Mouse (Mus musculus): Measurements from ENCODE around the gene Fam189a1. TPM values are rescaled to one million over a fixed set of nuclear protein-coding genes. Genes with fewer than 3 reads are reported as not detected.

Fam189a1 gene
- polyA plus RNA-seq, 1 experiment from 2014 or later: 0.45 TPM

GRCm38 (mm10) chr7:64873266-64873665 lies 283.1 kb downstream of the Fam189a1 start:
- DNase-seq (ENCODE audit: low spot score): no peak
- H3K4me1 ChIP-seq: peaks cover 11% of the 10 kb centered on the region; the same call in 1 of the 2 replicates
- H3K27me3 ChIP-seq (ENCODE audit: insufficient read depth, poor library complexity, severe bottlenecking): no peaks in the 10 kb centered on the region
- no peaks in the 10 kb centered on the region for H3K36me3 ChIP-seq
- H3K9me3 ChIP-seq: no peaks in the 10 kb centered on the region
- H3K27ac ChIP-seq: peak overlapping the region; percentile 97
- WGBS: 45% methylated on average over 11 of the region's 11 CpGs
- peak overlapping the region; percentile 92 for H3K4me3 ChIP-seq

- Histone ChIP-seq H3K4me3 (peak within 1 kb of the TSS; percentile 92), H3K27me3 (ENCODE audit: insufficient read depth, poor library complexity, severe bottlenecking) (no peaks in the 10 kb centered on the region), H3K4me1 (peaks cover 11% of the 10 kb centered on the region; the same call in 1 of the 2 replicates), H3K9me3 (no peaks in the 10 kb centered on the region), H3K36me3 (no peaks in the 10 kb centered on the region), H3K27ac (peak within 1 kb of the TSS; percentile 97)
- 0% methylated on average over 57 of the region's 57 CpGs for WGBS
- peak; percentile 96 for DNase-seq (ENCODE audit: low spot score)
Observed at GRCm38 (mm10) chr7:64872743-64873241, 283.6 kb downstream of the Fam189a1 start, which contains the start of gene Nsmce3. TSS of gene Nsmce3 (minus strand) at chr7:64872997.

- Histone ChIP-seq H3K27me3 (ENCODE audit: insufficient read depth, poor library complexity, severe bottlenecking) (no peaks in the 10 kb centered on the region), H3K4me3 (peak overlapping the region; percentile 92), H3K27ac (peak overlapping the region; percentile 97), H3K9me3 (no peaks in the 10 kb centered on the region), H3K4me1 (peaks cover 11% of the 10 kb centered on the region; the same call in 1 of the 2 replicates), H3K36me3 (no peaks in the 10 kb centered on the region)
- DNase-seq (ENCODE audit: low spot score): no peak
- 2% methylated on average over 33 of the region's 33 CpGs for WGBS
Observed at GRCm38 (mm10) chr7:64871987-64872742, 284.2 kb downstream of the Fam189a1 start.

- no peak overlapping the region for H3K4me3 ChIP-seq
- no peak for DNase-seq (ENCODE audit: low spot score)
- H3K27me3 ChIP-seq (ENCODE audit: insufficient read depth, poor library complexity, severe bottlenecking): no peaks in the 10 kb centered on the region
- H3K27ac ChIP-seq: no peak overlapping the region
- no peaks in the 10 kb centered on the region for H3K36me3 ChIP-seq
- 79% methylated on average over 6 of the region's 6 CpGs for WGBS
- no peaks in the 10 kb centered on the region for H3K9me3 ChIP-seq
- H3K4me1 ChIP-seq: peaks cover 11% of the 10 kb centered on the region; the same call in 1 of the 2 replicates
Observed at GRCm38 (mm10) chr7:64869549-64870065, 286.8 kb downstream of the Fam189a1 start.

GRCm38 (mm10) chr7:64863538-64863937 lies 292.8 kb downstream of the Fam189a1 start:
- Histone ChIP-seq H3K4me3 (no peak overlapping the region), H3K27me3 (ENCODE audit: insufficient read depth, poor library complexity, severe bottlenecking) (no peaks in the 10 kb centered on the region), H3K4me1 (no peaks in the 10 kb centered on the region), H3K27ac (no peak overlapping the region), H3K9me3 (no peaks in the 10 kb centered on the region), H3K36me3 (no peaks in the 10 kb centered on the region)
- DNase-seq (ENCODE audit: low spot score): no peak
- WGBS: 76% methylated on average over 3 of the region's 3 CpGs

GRCm38 (mm10) chr7:64862978-64863377 lies 293.4 kb downstream of the Fam189a1 start:
- Histone ChIP-seq H3K27ac (no peak overlapping the region), H3K4me3 (no peak overlapping the region), H3K36me3 (no peaks in the 10 kb centered on the region), H3K27me3 (ENCODE audit: insufficient read depth, poor library complexity, severe bottlenecking) (no peaks in the 10 kb centered on the region), H3K9me3 (no peaks in the 10 kb centered on the region), H3K4me1 (no peaks in the 10 kb centered on the region)
- WGBS: 80% methylated on average over 3 of the region's 3 CpGs
- DNase-seq (ENCODE audit: low spot score): no peak

GRCm38 (mm10) chr7:64856526-64857082 lies 299.8 kb downstream of the Fam189a1 start:
- 76% methylated on average over 12 of the region's 12 CpGs for WGBS
- H3K36me3 ChIP-seq: no peaks in the 10 kb centered on the region
- no peaks in the 10 kb centered on the region for H3K27me3 ChIP-seq (ENCODE audit: insufficient read depth, poor library complexity, severe bottlenecking)
- no peak for DNase-seq (ENCODE audit: low spot score)
- H3K27ac ChIP-seq: no peak overlapping the region
- H3K9me3 ChIP-seq: no peaks in the 10 kb centered on the region
- H3K4me1 ChIP-seq: no peaks in the 10 kb centered on the region
- H3K4me3 ChIP-seq: no peak overlapping the region

GRCm38 (mm10) chr7:64855976-64856375 lies 300.4 kb downstream of the Fam189a1 start:
- Histone ChIP-seq H3K27ac (no peak overlapping the region), H3K4me1 (no peaks in the 10 kb centered on the region), H3K9me3 (no peaks in the 10 kb centered on the region), H3K4me3 (no peak overlapping the region), H3K27me3 (ENCODE audit: insufficient read depth, poor library complexity, severe bottlenecking) (no peaks in the 10 kb centered on the region), H3K36me3 (no peaks in the 10 kb centered on the region)
- WGBS: 74% methylated on average over 15 of the region's 15 CpGs
- no peak for DNase-seq (ENCODE audit: low spot score)

GRCm38 (mm10) chr7:64855389-64855927 lies 300.9 kb downstream of the Fam189a1 start:
- H3K36me3 ChIP-seq: no peaks in the 10 kb centered on the region
- no peaks in the 10 kb centered on the region for H3K4me1 ChIP-seq
- no peaks in the 10 kb centered on the region for H3K27me3 ChIP-seq (ENCODE audit: insufficient read depth, poor library complexity, severe bottlenecking)
- H3K9me3 ChIP-seq: no peaks in the 10 kb centered on the region
- no peak for DNase-seq (ENCODE audit: low spot score)
- H3K27ac ChIP-seq: no peak overlapping the region
- 86% methylated on average over 6 of the region's 10 CpGs for WGBS
- no peak overlapping the region for H3K4me3 ChIP-seq

GRCm38 (mm10) chr7:64850791-64851190 lies 305.6 kb downstream of the Fam189a1 start:
- 26% methylated on average over 3 of the region's 3 CpGs for WGBS
- Histone ChIP-seq H3K4me1 (no peaks in the 10 kb centered on the region), H3K4me3 (no peak overlapping the region), H3K27ac (no peak overlapping the region), H3K9me3 (no peaks in the 10 kb centered on the region), H3K27me3 (ENCODE audit: insufficient read depth, poor library complexity, severe bottlenecking) (no peaks in the 10 kb centered on the region), H3K36me3 (no peaks in the 10 kb centered on the region)
- no peak for DNase-seq (ENCODE audit: low spot score)

- Histone ChIP-seq H3K4me3 (no peak overlapping the region), H3K27ac (no peak overlapping the region), H3K4me1 (no peaks in the 10 kb centered on the region), H3K27me3 (ENCODE audit: insufficient read depth, poor library complexity, severe bottlenecking) (no peaks in the 10 kb centered on the region), H3K9me3 (no peaks in the 10 kb centered on the region), H3K36me3 (no peaks in the 10 kb centered on the region)
- WGBS: 81% methylated on average over 5 of the region's 5 CpGs
- no peak for DNase-seq (ENCODE audit: low spot score)
Observed at GRCm38 (mm10) chr7:64847366-64847899, 308.9 kb downstream of the Fam189a1 start.

GRCm38 (mm10) chr7:64846061-64846460 lies 310.3 kb downstream of the Fam189a1 start:
- H3K27me3 ChIP-seq (ENCODE audit: insufficient read depth, poor library complexity, severe bottlenecking): no peaks in the 10 kb centered on the region
- no peaks in the 10 kb centered on the region for H3K4me1 ChIP-seq
- no peaks in the 10 kb centered on the region for H3K9me3 ChIP-seq
- no peak overlapping the region for H3K27ac ChIP-seq
- H3K36me3 ChIP-seq: no peaks in the 10 kb centered on the region
- WGBS: 83% methylated on average over 3 of the region's 3 CpGs
- H3K4me3 ChIP-seq: no peak overlapping the region
- no peak for DNase-seq (ENCODE audit: low spot score)
